Mouse (Mus musculus) heart, embryonic 16.5 days (tissue): ENCODE data around the gene Erich4. TPM values are rescaled to one million over a fixed set of nuclear protein-coding genes. Genes with fewer than 3 reads are reported as not detected.
"Not testable (repeated sequence)": the region's sequence is repeated elsewhere in the genome, so short reads cannot be mapped to it uniquely, and the experiment has no call there.

Experiments
- ATAC-seq: fragments of 200-750 bp; cut with Nextera tagmentation; replicated peaks from 2 replicates; pipeline ENCODE4 v1.8.0; 2017; ENCODE audit warnings: moderate number of reproducible peaks; ENCODE audit not compliant: insufficient read depth, low FRiP score; ENCODE audit errors: extremely low read depth
- H3K27ac ChIP-seq: fragments of 300-500 bp; sonication (generic); 2 replicates; pipeline ENCODE4 v1.5.1; 2014; ENCODE audit warnings: mild to moderate bottlenecking, low read length, control low read depth, moderate library complexity
- H3K27me3 ChIP-seq: fragments of 300-500 bp; sonication (generic); 2 replicates; pipeline ENCODE4 v1.6.1; 2014; ENCODE audit warnings: low read length, mixed read lengths; ENCODE audit not compliant: control insufficient read depth, insufficient read depth
- H3K36me3 ChIP-seq: fragments of 300-500 bp; sonication (generic); 2 replicates; pipeline ENCODE4 v1.6.1; 2014; ENCODE audit not compliant: control insufficient read depth, insufficient read depth
- H3K4me1 ChIP-seq: fragments of 300-500 bp; sonication (generic); 2 replicates; pipeline ENCODE4 v1.6.1; 2014; ENCODE audit warnings: low read length, mixed read lengths; ENCODE audit not compliant: control insufficient read depth, insufficient read depth
- H3K4me2 ChIP-seq: fragments of 300-500 bp; sonication (generic); 2 replicates; pipeline ENCODE4 v1.6.1; 2014; ENCODE audit warnings: low read depth, mild to moderate bottlenecking, control low read depth, low read length
- H3K4me3 ChIP-seq: fragments of 300-500 bp; sonication (generic); 2 replicates; pipeline ENCODE4 v1.5.1; 2014; ENCODE audit warnings: mild to moderate bottlenecking, control low read depth, low read length
- H3K9ac ChIP-seq: fragments of 300-500 bp; sonication (generic); 2 replicates; pipeline ENCODE4 v1.6.1; 2014; ENCODE audit warnings: low read length, control low read depth
- H3K9me3 ChIP-seq: fragments of 300-500 bp; sonication (generic); replicated peaks from 2 replicates; pipeline ENCODE4 v1.6.1; 2016; ENCODE audit warnings: low read length; ENCODE audit not compliant: control insufficient read depth
- WGBS: fragments of 180-500 bp; shearing (Covaris S2); extraction: QIAGEN DNeasy Blood & Tissue Kit; methylation state at CpG from one replicate; pipeline ENCODE4 v1.1.7; 2014; 5-methylcytosine and 5-hydroxymethylcytosine counted together
- polyA plus RNA-seq: library from polyadenylated mRNA; unstranded; fragments of >200 nt; fragmentation: Nextera tagmentation; extraction: Ambion mirVana; gene quantifications from 2 replicates; pipeline ENCODE4 v1.2.1, GENCODE M21; 2015

Gene Erich4
- polyA plus RNA-seq, 1 experiment from 2014 or later: 0.21 TPM

- no peak overlapping the region for H3K27ac ChIP-seq
- 15% methylated on average over 8 of the region's 8 CpGs for WGBS
- ATAC-seq: no peak
Measured at GRCm38 (mm10) chr7:25575870-25576269, 39.8 kb downstream of the Erich4 start.

GRCm38 (mm10) chr7:25575105-25575504, 40.6 kb downstream of the Erich4 start:
- Histone ChIP-seq H3K4me3 (no peak overlapping the region), H3K4me1 (no peaks in the 10 kb centered on the region), H3K9ac (no peak overlapping the region), H3K9me3 (no peaks in the 10 kb centered on the region), H3K27me3 (no peaks in the 10 kb centered on the region), H3K27ac (no peak overlapping the region), H3K4me2 (no peak overlapping the region), H3K36me3 (no peaks in the 10 kb centered on the region)
- ATAC-seq: no peak
- 65% methylated on average over 5 of the region's 5 CpGs for WGBS

More at GRCm38 (mm10) chr7:25575870-25576269, 39.8 kb downstream of the Erich4 start:
- Histone ChIP-seq H3K9me3 (no peaks in the 10 kb centered on the region), H3K4me1 (no peaks in the 10 kb centered on the region), H3K9ac (no peak overlapping the region), H3K27me3 (no peaks in the 10 kb centered on the region), H3K36me3 (no peaks in the 10 kb centered on the region), H3K4me2 (no peak overlapping the region), H3K4me3 (no peak overlapping the region)

- H3K36me3 ChIP-seq, H3K4me2 ChIP-seq, H3K4me1 ChIP-seq, H3K4me3 ChIP-seq, H3K27me3 ChIP-seq, H3K9ac ChIP-seq, H3K9me3 ChIP-seq, H3K27ac ChIP-seq, ATAC-seq: not testable (repeated sequence)
- WGBS: 67% methylated on average over 5 of the region's 5 CpGs
Measured at GRCm38 (mm10) chr7:25573806-25574205, 41.9 kb downstream of the Erich4 start.

GRCm38 (mm10) chr7:25568721-25569120, 47.0 kb downstream of the Erich4 start:
- no peaks in the 10 kb centered on the region for H3K4me1 ChIP-seq
- 0 out of 2 replicates have a peak, but pooled peaks cover 3% of the 10 kb centered on the region for H3K9me3 ChIP-seq
- H3K4me2 ChIP-seq: no peak overlapping the region
- no peaks in the 10 kb centered on the region for H3K27me3 ChIP-seq
- no peaks in the 10 kb centered on the region for H3K36me3 ChIP-seq
- no peak overlapping the region for H3K4me3 ChIP-seq
- ATAC-seq: no peak
- H3K27ac ChIP-seq: no peak overlapping the region
- H3K9ac ChIP-seq: no peak overlapping the region
- WGBS: 94% methylated on average over 7 of the region's 7 CpGs

Other genes with a start within 250 kb of the Erich4 start
- 0.74 and 0.87 TPM in 2 replicates for gene Cnfn, start 246.2 kb downstream of the Erich4 start, polyA plus RNA-seq
- 8.3 and 8.6 TPM in 2 replicates for gene Lipe, start 217.2 kb downstream of the Erich4 start, polyA plus RNA-seq
- 0.38 and 0.41 TPM in 2 replicates for gene Cxcl17, start 203.0 kb downstream of the Erich4 start, polyA plus RNA-seq
- 3.8 and 4.8 TPM in 2 replicates for gene Ceacam1, start 138.3 kb downstream of the Erich4 start, polyA plus RNA-seq
- gene Ceacam2, start 76.0 kb downstream of the Erich4 start, polyA plus RNA-seq: not detected in 2 replicates
- 58.6 and 63.6 TPM in 2 replicates for gene Dmac2, start 3.5 kb upstream of the Erich4 start, polyA plus RNA-seq
- gene B3gnt8, start 10.8 kb upstream of the Erich4 start, polyA plus RNA-seq: 9.0 and 9.1 TPM in 2 replicates
- 72.1 and 74.4 TPM in 2 replicates for gene Bckdha, start 43.1 kb upstream of the Erich4 start, polyA plus RNA-seq
- 42.5 and 44.6 TPM in 2 replicates for gene Exosc5, start 43.3 kb upstream of the Erich4 start, polyA plus RNA-seq
- 2.1 and 2.2 TPM in 2 replicates for gene Tmem91, start 59.3 kb upstream of the Erich4 start, polyA plus RNA-seq
- gene B9d2, start 64.9 kb upstream of the Erich4 start, polyA plus RNA-seq: 30.3 and 32.0 TPM in 2 replicates
- 3.6 and 3.8 TPM in 2 replicates for gene Tgfb1, start 71.1 kb upstream of the Erich4 start, polyA plus RNA-seq
- gene Ccdc97, start 103.2 kb upstream of the Erich4 start, polyA plus RNA-seq: 19.9 and 23.0 TPM in 2 replicates
- gene Hnrnpul1, start 138.9 kb upstream of the Erich4 start, polyA plus RNA-seq: 32.3 and 34.4 TPM in 2 replicates
- gene Axl, start 172.8 kb upstream of the Erich4 start, polyA plus RNA-seq: 44.5 and 45.1 TPM in 2 replicates
- gene Cyp2s1, start 201.0 kb upstream of the Erich4 start, polyA plus RNA-seq: 5.4 and 5.8 TPM in 2 replicates